In genomic region chr3:57509945-57510675, GRCm38 (mm10) we compare ENCODE assay signal across 12 mouse cellular contexts.
A peak's percentile ranks its signal among the peaks of the same experiment; 100 is the strongest.
DNase-seq lines count a peak whose midpoint lies in the region; ATAC-seq lines count a peak whose summit lies in the region.
"Had no signal": no experiment of that assay in that cellular context is flagged by ENCODE, and none has a peak within 500 bp of the region (broad histone marks: within the 10 kb centered on the region; RNA-seq: fewer than 3 reads in every experiment).

No protein-coding gene starts in this region.

- H3K4me2 ChIP-seq in limb, embryonic 15.5 days, result no peak overlapping the region
- H3K4me2 ChIP-seq in stomach, embryonic 15.5 days, result no peak overlapping the region

- no peak overlapping the region for H3K9ac ChIP-seq in limb, embryonic 15.5 days
- no peak overlapping the region for H3K9ac ChIP-seq in stomach, embryonic 15.5 days

- no peaks in the 10 kb centered on the region for H3K27me3 ChIP-seq in limb, embryonic 15.5 days
- no peaks in the 10 kb centered on the region for H3K27me3 ChIP-seq in limb, embryonic 10.5 days (ENCODE audit: low read depth, poor library complexity, severe bottlenecking)
- no peaks in the 10 kb centered on the region for H3K27me3 ChIP-seq in stomach, embryonic 15.5 days (replicated peaks)

- no peak for ATAC-seq in limb, embryonic 15.5 days (ENCODE audit: insufficient number of reproducible peaks, low FRiP score, low TSS enrichment, low read depth)
- ATAC-seq in stomach, embryonic 15.5 days (ENCODE audit: insufficient read depth, low FRiP score, low read depth), result no peak; the same call in 1 of the 2 replicates

- peaks cover 19% of the 10 kb centered on the region for H3K4me1 ChIP-seq in limb, embryonic 15.5 days
- peaks cover 16% of the 10 kb centered on the region; the same call in 1 of the 2 replicates for H3K4me1 ChIP-seq in limb, embryonic 10.5 days
- H3K4me1 ChIP-seq in stomach, embryonic 15.5 days, result peaks cover 15% of the 10 kb centered on the region

- DNase-seq in adrenal gland, adult (ENCODE audit: inconsistent age in 2 of 2, low spot score in 1 of 2), result peak; percentile 32 to 77
- no peak for DNase-seq in adrenal gland, adult 18-20 months (ENCODE audit: low spot score in 2 of 2)
- no peak for DNase-seq in limb, embryonic 10.5 days (ENCODE audit: low spot score)
- peak; percentile 39 to 45 for DNase-seq in heart, postnatal 10 days
- no peak for DNase-seq in urinary bladder, postnatal 25 days (ENCODE audit: low spot score)
- DNase-seq in thymus, postnatal 25 days, result no peak
- DNase-seq: cerebellum, postnatal 14 days; layer of hippocampus, adult 9-11 months; right cerebral cortex, postnatal 4 days had no signal

- WGBS in limb, embryonic 15.5 days, result 76% methylated on average over 7 of the region's 7 CpGs
- 91% methylated on average over 7 of the region's 7 CpGs for WGBS in limb, embryonic 10.5 days
- WGBS in stomach, embryonic 15.5 days, result 51% methylated on average over 7 of the region's 7 CpGs

- H3K36me3 ChIP-seq in limb, embryonic 15.5 days, result no peaks in the 10 kb centered on the region
- H3K36me3 ChIP-seq in limb, embryonic 10.5 days, result no peaks in the 10 kb centered on the region
- H3K36me3 ChIP-seq in stomach, embryonic 15.5 days, result no peaks in the 10 kb centered on the region

- intact Hi-C loops in heart, postnatal 10 days (cut with DNase I), result loop anchor here (2.0 to 5.0 kb wide), 2 partner anchors 38 to 65 kb away; partner anchors contain the start of gene Wwtr1

- H3K4me3 ChIP-seq in limb, embryonic 15.5 days, result no peak overlapping the region
- no peak overlapping the region for H3K4me3 ChIP-seq in limb, embryonic 10.5 days
- no peak overlapping the region for H3K4me3 ChIP-seq in stomach, embryonic 15.5 days (replicated peaks)

- 0 out of 2 replicates have a peak overlapping the region, but pooled peaks have one; percentile 5 for H3K27ac ChIP-seq in limb, embryonic 15.5 days
- H3K27ac ChIP-seq in limb, embryonic 10.5 days, result no peak overlapping the region
- peak overlapping the region; percentile 64 for H3K27ac ChIP-seq in stomach, embryonic 15.5 days
- H3K27ac ChIP-seq: macrophage had no signal

- H3K9me3 ChIP-seq in limb, embryonic 15.5 days, result no peaks in the 10 kb centered on the region
- no peaks in the 10 kb centered on the region for H3K9me3 ChIP-seq in limb, embryonic 10.5 days (replicated peaks)
- no peaks in the 10 kb centered on the region for H3K9me3 ChIP-seq in stomach, embryonic 15.5 days

Comparison
In these comparisons a context has a peak if more than half of its experiments do, and no peak if none do; other contexts are left out.
1. DNase-seq: peak in adrenal gland, adult (2 of 2) and heart, postnatal 10 days (2 of 2); none in adrenal gland, adult 18-20 months (0 of 2), limb, embryonic 10.5 days (single experiment), urinary bladder, postnatal 25 days (single experiment) and thymus, postnatal 25 days (single experiment).